Mouse (Mus musculus) layer of hippocampus, adult 2 months (tissue): ENCODE measurements at regions not wholly inside any gene's neighbourhood (a gene's known extent, or its start where the extent isn't known, plus 50 kb on each side); places are given as distances from the start of the nearest gene placed in this dataset.
"Not testable (repeated sequence)": the region's sequence is repeated elsewhere in the genome, so short reads cannot be mapped to it uniquely, and the experiment has no call there.

Source experiments
- DNase-seq, 2 experiments: peaks; one replicate each; pipeline ENCODE4 v3.0.0; 2022; ENCODE audit warnings: low spot score in 2 of 2
- H3K27ac ChIP-seq: fragments of 200-600 bp; 2 replicates; pipeline ENCODE4 v1.8.1; 2022
- H3K4me3 ChIP-seq: fragments of 200-600 bp; 2 replicates; pipeline ENCODE4 v1.8.1; 2022; ENCODE audit warnings: mild to moderate bottlenecking
- CTCF ChIP-seq: fragments of 200-600 bp; conservative IDR thresholded peaks from 2 replicates; pipeline ENCODE4 v1.8.1; 2022; ENCODE audit warnings: antibody characterized with exemption, mild to moderate bottlenecking, moderate library complexity

DNA sequence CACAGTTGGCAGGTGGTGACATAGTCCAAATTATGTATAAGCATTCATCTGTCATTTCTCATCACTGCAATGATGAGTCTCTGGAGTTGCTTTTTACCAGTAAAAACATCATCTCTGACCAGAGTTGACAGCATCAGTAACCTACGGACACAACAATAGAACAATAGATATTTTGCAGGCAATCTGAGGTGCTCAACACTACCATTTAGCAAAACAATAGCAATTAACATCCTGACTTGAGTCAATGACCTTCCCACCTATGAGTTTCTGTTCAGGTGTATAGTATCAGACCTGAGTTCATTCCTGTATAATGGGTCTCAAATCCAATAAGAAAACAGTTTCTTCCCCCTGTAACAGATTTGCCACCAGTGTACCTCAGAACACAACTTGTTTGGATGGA, 126.1 kb upstream of the Crygf start:
- DNase-seq = no peak
- H3K4me3 ChIP-seq = no peak overlapping the region
- H3K27ac ChIP-seq = no peak overlapping the region
- no peak for TF ChIP-seq CTCF

DNA sequence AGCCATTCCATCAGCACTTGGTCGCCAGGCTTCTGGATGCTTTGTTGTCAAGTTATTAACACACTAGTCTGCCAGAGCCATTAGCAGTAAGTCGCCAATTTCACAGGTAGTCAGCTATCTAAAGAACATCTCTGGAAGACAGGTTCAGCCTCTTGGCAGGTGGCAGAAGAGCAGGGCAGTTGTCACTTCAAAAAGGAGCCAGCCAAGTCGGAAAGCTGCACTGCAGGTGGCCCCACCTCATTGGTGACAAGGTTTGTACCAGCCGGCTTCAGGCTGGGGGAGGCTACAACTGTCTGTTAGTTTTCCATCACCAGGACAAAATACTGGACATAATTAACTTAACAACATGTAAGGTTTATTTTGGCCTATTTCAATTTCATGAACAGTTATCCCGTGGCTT, 105.5 kb upstream of the Crygf start:
- no peak for DNase-seq
- Histone ChIP-seq H3K4me3 (no peak overlapping the region), H3K27ac (no peak overlapping the region)
- no peak for TF ChIP-seq CTCF

DNA sequence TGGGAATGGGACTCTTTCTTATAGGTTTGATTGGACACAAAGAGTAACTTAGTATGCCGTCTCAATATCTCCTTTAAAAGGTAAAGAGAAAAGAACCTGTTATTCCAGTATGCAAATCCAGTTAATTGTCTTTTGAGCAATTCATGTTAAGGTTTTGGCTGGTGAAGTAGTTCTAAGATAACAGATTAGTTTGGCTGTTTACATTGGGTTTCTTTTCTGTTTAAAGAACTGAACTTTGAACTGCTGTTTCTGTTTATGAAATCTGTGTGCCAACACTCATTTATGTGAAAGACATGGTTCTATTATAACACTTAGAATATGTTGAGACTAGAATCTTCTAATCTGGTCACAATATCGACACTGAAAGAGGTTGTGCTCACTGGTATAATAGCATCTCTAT, 85.2 kb upstream of the Crygf start:
- Histone ChIP-seq H3K4me3 (no peak overlapping the region), H3K27ac (no peak overlapping the region)
- TF ChIP-seq CTCF = no peak
- no peak for DNase-seq

DNA sequence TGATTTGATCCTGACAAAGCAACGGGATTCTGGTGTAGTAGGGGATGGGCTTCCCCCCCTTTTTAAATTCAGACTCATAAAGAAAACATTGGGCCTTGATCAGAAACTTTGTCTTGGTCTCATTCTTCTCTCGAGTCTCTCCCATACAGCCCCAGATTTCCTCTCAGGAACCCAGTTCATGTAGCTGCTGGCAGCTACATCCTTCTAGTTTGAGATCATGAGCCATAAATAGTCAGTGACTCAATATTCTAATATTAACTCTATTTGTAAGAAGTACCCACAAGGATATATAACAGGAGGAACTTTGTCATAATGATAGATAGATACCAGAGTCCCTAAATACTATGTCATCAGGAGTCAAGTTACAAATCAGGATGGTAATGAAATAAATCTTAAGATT, 79.3 kb upstream of the Crygf start:
- Histone ChIP-seq H3K4me3 (no peak overlapping the region), H3K27ac (no peak overlapping the region)
- TF ChIP-seq CTCF = no peak
- no peak for DNase-seq

DNA sequence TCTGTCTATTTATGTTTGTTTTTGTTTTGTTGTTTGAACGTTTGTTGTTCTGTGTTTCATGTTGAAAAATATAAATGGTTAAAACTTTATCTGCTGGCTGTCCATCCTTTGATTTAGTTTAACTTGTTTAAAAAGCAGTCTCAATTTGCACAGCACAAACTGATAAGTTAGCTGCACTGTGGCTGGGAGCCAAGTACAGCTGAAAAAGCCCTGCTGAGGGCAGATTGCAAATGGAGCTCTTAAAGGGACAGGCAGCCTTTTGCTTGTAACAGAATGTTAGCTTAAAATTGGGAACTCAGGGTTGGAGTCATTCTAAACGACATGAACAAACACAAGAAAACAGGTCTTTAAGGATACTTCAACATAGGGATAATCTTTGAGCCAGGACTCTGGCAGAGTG, 52.6 kb upstream of the Crygf start:
- not testable (repeated sequence) for H3K27ac ChIP-seq

More for the DNA sequence above, 52.6 kb upstream of the Crygf start:
- DNase-seq, H3K4me3 ChIP-seq: not testable (repeated sequence)
